Mouse (Mus musculus) MEL (cell line): Measurements from ENCODE around the gene Tmem235. TPM values are rescaled to one million over a fixed set of nuclear protein-coding genes. Genes with fewer than 3 reads are reported as not detected.

Experiments used
- DNase-seq: peaks from one replicate; pipeline ENCODE4 v3.0.0; 2011; ENCODE audit warnings: low read depth, low spot score
- H3K27ac ChIP-seq: 2 replicates; pipeline ENCODE4 v1.5.1; 2012; ENCODE audit warnings: low read depth, mild to moderate bottlenecking, control low read depth, low read length, moderate library complexity; ENCODE audit not compliant: control insufficient read depth
- H3K27me3 ChIP-seq, 2 experiments: fragments of 150-350 bp in 1 of 2; sonication (generic) in 1 of 2; 2 replicates each; pipeline ENCODE4 v1.6.1; 2012; ENCODE audit warnings: low read length in 2 of 2, mild to moderate bottlenecking in 2 of 2, improper control_type of control experiment in 1 of 2, moderate library complexity in 1 of 2; ENCODE audit not compliant: insufficient read depth in 2 of 2, control insufficient read depth in 1 of 2
- H3K36me3 ChIP-seq, 2 experiments: 2 replicates each; pipeline ENCODE4 v1.6.1; 2012 to 2014; ENCODE audit warnings: low read length in 2 of 2, improper control_type of control experiment in 1 of 2, inconsistent platforms in 1 of 2, mild to moderate bottlenecking in 1 of 2; ENCODE audit not compliant: insufficient read depth in 2 of 2, control insufficient read depth in 1 of 2
- H3K4me1 ChIP-seq, 2 experiments: fragments of 150-350 bp in 1 of 2; sonication (generic) in 1 of 2; 2 replicates each; pipeline ENCODE4 v1.6.1; 2012; ENCODE audit warnings: low read length in 2 of 2, improper control_type of control experiment in 1 of 2, mild to moderate bottlenecking in 1 of 2; ENCODE audit not compliant: insufficient read depth in 2 of 2, control insufficient read depth in 1 of 2
- H3K4me3 ChIP-seq, 2 experiments: fragments of 150-350 bp in 1 of 2; sonication (generic) in 1 of 2; 2 replicates each; pipeline ENCODE4 v1.5.1; 2012; ENCODE audit warnings: low read depth in 2 of 2, low read length in 2 of 2, mild to moderate bottlenecking in 2 of 2, moderate library complexity in 2 of 2, control low read depth in 1 of 2, improper control_type of control experiment in 1 of 2; ENCODE audit not compliant: control insufficient read depth in 1 of 2, insufficient read depth in 1 of 2
- H3K79me2 ChIP-seq: 2 replicates; pipeline ENCODE4 v1.6.1; 2012; ENCODE audit warnings: mild to moderate bottlenecking, low read length, moderate library complexity; ENCODE audit not compliant: control insufficient read depth, poor library complexity, insufficient read depth
- H3K9ac ChIP-seq: 2 replicates; pipeline ENCODE4 v1.6.1; 2012; ENCODE audit warnings: low read depth, mild to moderate bottlenecking, control low read depth, low read length, moderate library complexity; ENCODE audit not compliant: control insufficient read depth, poor library complexity, severe bottlenecking
- H3K9me3 ChIP-seq: fragments of 150-350 bp; sonication (generic); replicated peaks from 2 replicates; pipeline ENCODE4 v1.6.1; 2012; ENCODE audit warnings: mild to moderate bottlenecking, low read length, improper control_type of control experiment, moderate library complexity; ENCODE audit not compliant: insufficient read depth
- BHLHE40 ChIP-seq: IDR thresholded peaks from 2 replicates; pipeline ENCODE4 v1.6.1; 2012; ENCODE audit warnings: low read depth, mild to moderate bottlenecking, inconsistent platforms, low read length, improper control_type of control experiment, borderline replicate concordance
- CHD1 ChIP-seq: IDR thresholded peaks from 2 replicates; pipeline ENCODE4 v1.6.1; 2012; ENCODE audit warnings: low read depth, mild to moderate bottlenecking, inconsistent platforms, low read length, improper control_type of control experiment
- CHD2 ChIP-seq: IDR thresholded peaks from 2 replicates; pipeline ENCODE4 v1.6.1; 2011; ENCODE audit warnings: low read length, improper control_type of control experiment
- CTCF ChIP-seq, 3 experiments: IDR thresholded peaks in 2 of 3; conservative IDR thresholded peaks in 1 of 3; 2 replicates each; pipeline ENCODE4 v1.5.1; 2011 to 2012; ENCODE audit warnings: low read length in 3 of 3, low read depth in 2 of 3, mild to moderate bottlenecking in 2 of 3, improper control_type of control experiment in 1 of 3, inconsistent platforms in 1 of 3, mixed read lengths in 1 of 3, moderate library complexity in 1 of 3; ENCODE audit not compliant: control insufficient read depth in 1 of 3, insufficient read depth in 1 of 3, poor library complexity in 1 of 3, severe bottlenecking in 1 of 3
- E2F4 ChIP-seq: IDR thresholded peaks from 2 replicates; pipeline ENCODE4 v1.6.1; 2011; ENCODE audit warnings: low read depth, low read length, improper control_type of control experiment, borderline replicate concordance
- ELF1 ChIP-seq: IDR thresholded peaks from 2 replicates; pipeline ENCODE4 v1.6.1; 2014; ENCODE audit warnings: low read depth, mild to moderate bottlenecking, inconsistent platforms, low read length, improper control_type of control experiment, moderate library complexity
- EP300 ChIP-seq, 2 experiments: IDR thresholded peaks; 2 replicates each; pipeline ENCODE4 v1.6.1; 2011; ENCODE audit warnings: improper control_type of control experiment in 2 of 2, low read length in 2 of 2, low read depth in 1 of 2, mild to moderate bottlenecking in 1 of 2
- GABPA ChIP-seq: IDR thresholded peaks from 2 replicates; pipeline ENCODE4 v1.6.1; 2012; ENCODE audit warnings: low read depth, mild to moderate bottlenecking, inconsistent platforms, low read length, improper control_type of control experiment, moderate library complexity
- GATA1 ChIP-seq: IDR thresholded peaks from 2 replicates; pipeline ENCODE4 v1.6.1; 2011; ENCODE audit warnings: low read depth, low read length, improper control_type of control experiment
- HCFC1 ChIP-seq: IDR thresholded peaks from 2 replicates; pipeline ENCODE4 v1.6.1; 2012; ENCODE audit warnings: low read depth, mild to moderate bottlenecking, inconsistent platforms, low read length, improper control_type of control experiment, moderate library complexity
- JUND ChIP-seq: IDR thresholded peaks from 2 replicates; pipeline ENCODE4 v1.6.1; 2011; ENCODE audit warnings: low read depth, mild to moderate bottlenecking, improper control_type of control experiment, low read length
- KAT2A ChIP-seq: conservative IDR thresholded peaks from 2 replicates; pipeline ENCODE4 v1.6.1; 2012; ENCODE audit warnings: low read depth, low read length, improper control_type of control experiment, inconsistent platforms
- MAFK ChIP-seq: IDR thresholded peaks from 2 replicates; pipeline ENCODE4 v1.6.1; 2011; ENCODE audit warnings: low read depth, mild to moderate bottlenecking, low read length, improper control_type of control experiment, borderline replicate concordance
- MEF2A ChIP-seq: IDR thresholded peaks from 2 replicates; pipeline ENCODE4 v1.6.1; 2014; ENCODE audit warnings: low read depth, mild to moderate bottlenecking, inconsistent platforms, low read length, improper control_type of control experiment; ENCODE audit not compliant: poor library complexity, insufficient replicate concordance, severe bottlenecking; ENCODE audit errors: extremely low read depth
- MYB ChIP-seq: IDR thresholded peaks from 2 replicates; pipeline ENCODE4 v1.6.1; 2011; ENCODE audit warnings: mild to moderate bottlenecking, low read depth, low read length, improper control_type of control experiment
- MYC ChIP-seq: IDR thresholded peaks from 2 replicates; pipeline ENCODE4 v1.6.1; 2011; ENCODE audit warnings: low read depth, mild to moderate bottlenecking, low read length, improper control_type of control experiment, moderate library complexity
- NRF1 ChIP-seq: IDR thresholded peaks from 2 replicates; pipeline ENCODE4 v1.6.1; 2014; ENCODE audit warnings: low read depth, mild to moderate bottlenecking, inconsistent platforms, low read length, improper control_type of control experiment, moderate library complexity; ENCODE audit not compliant: poor library complexity, insufficient read depth, severe bottlenecking
- POLR2AphosphoS2 ChIP-seq: IDR thresholded peaks from 2 replicates; pipeline ENCODE4 v1.6.1; 2011; ENCODE audit warnings: low read length, improper control_type of control experiment
- POLR2AphosphoS5 ChIP-seq: IDR thresholded peaks from 2 replicates; pipeline ENCODE4 v1.6.1; 2012; ENCODE audit warnings: low read depth, borderline replicate concordance, mild to moderate bottlenecking, inconsistent platforms, low read length, moderate library complexity, mixed read lengths
- RAD21 ChIP-seq: IDR thresholded peaks from 2 replicates; pipeline ENCODE4 v1.6.1; 2011; ENCODE audit warnings: mild to moderate bottlenecking, low read depth, low read length, improper control_type of control experiment
- SIN3A ChIP-seq: IDR thresholded peaks from 2 replicates; pipeline ENCODE4 v1.6.1; 2012; ENCODE audit warnings: low read length, improper control_type of control experiment, inconsistent platforms
- SMC3 ChIP-seq: IDR thresholded peaks from 2 replicates; pipeline ENCODE4 v1.6.1; 2011; ENCODE audit warnings: low read depth, low read length, improper control_type of control experiment
- TAL1 ChIP-seq: IDR thresholded peaks from 2 replicates; pipeline ENCODE4 v1.6.1; 2012; ENCODE audit warnings: mild to moderate bottlenecking, inconsistent platforms, low read length, moderate library complexity, mixed read lengths
- TBP ChIP-seq: IDR thresholded peaks from 2 replicates; pipeline ENCODE4 v1.8.0; 2011; ENCODE audit warnings: low read depth, low read length, improper control_type of control experiment
- TCF12 ChIP-seq: IDR thresholded peaks from 2 replicates; pipeline ENCODE4 v1.6.1; 2014; ENCODE audit warnings: low read depth, mild to moderate bottlenecking, inconsistent platforms, low read length, improper control_type of control experiment, moderate library complexity
- UBTF ChIP-seq: IDR thresholded peaks from 2 replicates; pipeline ENCODE4 v1.6.1; 2012; ENCODE audit warnings: low read depth, mild to moderate bottlenecking, inconsistent platforms, low read length, improper control_type of control experiment, moderate library complexity, borderline replicate concordance; ENCODE audit not compliant: insufficient read depth
- USF1 ChIP-seq: IDR thresholded peaks from 2 replicates; pipeline ENCODE4 v1.6.1; 2014; ENCODE audit warnings: low read depth, mild to moderate bottlenecking, inconsistent platforms, low read length, improper control_type of control experiment, moderate library complexity
- USF2 ChIP-seq, 2 experiments: IDR thresholded peaks; 2 replicates each; pipeline ENCODE4 v1.6.1; 2011 to 2012; ENCODE audit warnings: improper control_type of control experiment in 2 of 2, low read length in 2 of 2, borderline replicate concordance in 1 of 2, inconsistent platforms in 1 of 2, low read depth in 1 of 2, mild to moderate bottlenecking in 1 of 2; ENCODE audit not compliant: insufficient read depth in 1 of 2
- ZC3H11A ChIP-seq: IDR thresholded peaks from 2 replicates; pipeline ENCODE4 v1.6.1; 2012; ENCODE audit warnings: low read depth, mild to moderate bottlenecking, inconsistent platforms, low read length, improper control_type of control experiment
- ZKSCAN1 ChIP-seq: IDR thresholded peaks from 2 replicates; pipeline ENCODE4 v1.6.1; 2012; ENCODE audit warnings: low read depth, mild to moderate bottlenecking, inconsistent platforms, low read length, improper control_type of control experiment, moderate library complexity
- ZNF384 ChIP-seq: IDR thresholded peaks from 2 replicates; pipeline ENCODE4 v1.6.1; 2012; ENCODE audit warnings: low read depth, mild to moderate bottlenecking, inconsistent platforms, low read length, improper control_type of control experiment
- polyA plus RNA-seq, 2 experiments: library from polyadenylated mRNA; stranded (reverse) in 1 of 2; unstranded in 1 of 2; fragments of >175 nt in 1 of 2; fragments of >200 nt in 1 of 2; gene quantifications; 2 replicates each; pipeline versions ENCODE4 v1.2.1 to v1.2.4; 2012; ENCODE audit warnings: low replicate concordance in 2 of 2, low read depth in 1 of 2; ENCODE audit not compliant: insufficient read length in 2 of 2, insufficient read depth in 1 of 2, missing spikeins in 1 of 2
- total RNA-seq: library from RNA; depleted of rRNA; stranded (reverse); fragments of 300-350 nt; gene quantifications from 2 replicates; pipeline ENCODE4 v1.2.3, GENCODE M21; 2012

Tmem235 gene
- total and polyA plus RNA-seq, 3 experiments = 0.04 TPM; not detected in 1

DNA sequence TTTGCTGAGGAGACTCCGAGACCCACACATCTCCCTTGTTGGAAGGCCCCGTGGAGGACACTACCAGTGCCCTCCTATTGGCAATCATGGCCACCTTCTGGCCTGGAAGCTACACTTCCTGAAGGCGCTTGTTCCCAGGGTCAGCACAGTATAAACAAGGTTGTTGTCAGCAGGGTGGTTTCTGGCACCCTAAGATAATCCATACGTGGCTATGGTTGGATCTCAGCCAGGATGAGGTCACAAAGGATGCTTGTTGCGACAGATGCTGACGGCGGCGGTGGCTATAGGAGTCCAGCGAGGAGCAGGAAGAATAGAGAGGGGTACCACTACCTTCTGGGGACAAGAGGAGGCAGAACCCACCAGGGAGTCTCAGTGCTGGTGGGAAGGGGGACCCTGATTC is 30.2 kb upstream of the Tmem235 start (continued):
- TF ChIP-seq HCFC1 (peak; percentile 56; the same call in 1 of the 2 replicates), SMC3 (no peak)

DNA sequence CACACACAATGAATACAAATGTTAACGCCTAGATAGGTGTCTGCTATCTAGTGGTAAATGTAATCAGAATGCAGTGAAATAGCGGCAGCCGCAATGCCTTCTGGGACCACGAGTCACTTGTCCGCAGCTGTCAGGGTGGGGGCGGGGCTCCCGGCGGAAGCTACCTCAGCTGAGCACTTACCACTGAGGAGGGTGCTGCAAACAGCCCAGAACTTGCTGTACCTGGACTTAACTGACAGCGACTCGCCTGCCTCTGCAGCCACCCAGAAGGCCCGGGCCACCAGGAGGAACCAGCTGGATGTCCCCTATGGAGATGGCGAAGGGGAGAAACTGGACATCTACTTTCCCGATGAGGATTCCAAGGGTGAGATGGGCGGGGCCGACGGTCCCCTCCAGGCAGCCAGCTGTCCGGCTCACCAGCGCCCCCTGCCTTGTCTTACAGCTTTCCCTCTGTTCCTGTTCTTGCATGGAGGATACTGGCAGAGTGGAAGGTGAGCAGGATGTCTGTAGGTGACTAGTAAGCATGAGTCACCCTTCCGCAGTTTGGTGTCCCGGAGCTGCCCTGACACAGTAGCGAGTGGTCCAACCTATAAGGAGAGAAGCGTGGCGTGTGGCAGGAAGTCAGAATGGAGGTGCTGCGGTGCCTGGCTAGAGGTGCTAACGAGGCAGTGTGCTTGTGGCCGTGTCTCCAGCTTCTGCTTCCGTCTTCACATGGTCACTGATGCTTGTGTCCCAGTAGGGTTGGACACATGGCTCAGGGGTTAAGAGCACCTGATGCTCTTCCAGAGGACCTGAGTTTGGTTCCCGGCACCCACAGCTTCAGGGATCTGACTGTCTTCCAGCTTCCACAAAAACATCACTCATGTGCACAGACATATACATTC is 28.2 kb upstream of the Tmem235 start:
- Histone ChIP-seq H3K27me3 (no peaks in the 10 kb centered on the region), H3K4me1 (peaks cover 22 to 53% of the 10 kb centered on the region in 2 experiments), H3K9me3 (no peaks in the 10 kb centered on the region), H3K4me3 (peak overlapping the region; percentile 48 to 66), H3K36me3 (peaks cover 0 to 37% of the 10 kb centered on the region in 2 experiments; a peak in 2 of 4 replicates), H3K79me2 (no peaks in the 10 kb centered on the region), H3K9ac (peak overlapping the region; percentile 65), H3K27ac (peak overlapping the region; percentile 67)
- peak; percentile 99 for DNase-seq
- TF ChIP-seq TAL1 (0 out of 2 replicates have a peak, but pooled peaks have one; percentile 5), SMC3 (peak; percentile 41), JUND (no peak; the same call in 1 of the 2 replicates), RAD21 (peak; percentile 37), USF1 (peak; percentile 28; the same call in 1 of the 2 replicates), ZKSCAN1 (no peak), POLR2AphosphoS2 (no peak; the same call in 1 of the 2 replicates), HCFC1 (peak; percentile 80), MYC (peak; percentile 64; the same call in 1 of the 2 replicates), GABPA (no peak), MAFK (no peak), E2F4 (no peak), UBTF (no peak), MYB (no peak), GATA1 (peak; percentile 73), MEF2A (no peak), CHD2 (no peak), NRF1 (no peak), USF2 (IDR thresholded peaks at IDR 0.05; ENCODE audit: borderline replicate concordance in 1 of 2, insufficient read depth in 1 of 2, low read depth in 1 of 2, low read length in 2 of 2) (no peak), CHD1 (0 out of 2 replicates have a peak, but pooled peaks have one; percentile 69), BHLHE40 (no peak), TCF12 (peak; percentile 42), KAT2A (no peak; the same call in 1 of the 2 replicates), ZC3H11A (no peak), TBP (peak; percentile 25; the same call in 1 of the 2 replicates), POLR2AphosphoS5 (0 out of 2 replicates have a peak, but pooled peaks have one; percentile 66), CTCF (IDR thresholded peaks at IDR 0.05 in 2 of 3, conservative IDR thresholded peaks at IDR 0.05 in 1 of 3; ENCODE audit: control insufficient read depth in 1 of 3, insufficient read depth in 1 of 3, low read depth in 2 of 3, low read length in 3 of 3, poor library complexity in 1 of 3, severe bottlenecking in 1 of 3) (peak; percentile 83 to 97 (median 94)), ZNF384 (0 out of 2 replicates have a peak, but pooled peaks have one; percentile 32), SIN3A (peak; percentile 96), ELF1 (peak; percentile 66), EP300 (IDR thresholded peaks at IDR 0.05; ENCODE audit: low read depth in 1 of 2, low read length in 2 of 2) (peak; percentile 18 to 60; a peak in 2 of 4 replicates)
